Mouse (Mus musculus) midbrain, postnatal 0 days (tissue): ENCODE results near the gene Hpca. TPM values are rescaled to one million over a fixed set of nuclear protein-coding genes. Genes with fewer than 3 reads are reported as not detected.
A peak's percentile ranks its signal among the peaks of the same experiment; 100 is the strongest.

Experiments
- ATAC-seq: fragments of 200-750 bp; cut with Nextera tagmentation; 2 replicates; pipeline ENCODE4 v1.8.0; 2017; ENCODE audit warnings: moderate number of reproducible peaks, mild to moderate bottlenecking, moderate TSS enrichment, moderate library complexity; ENCODE audit not compliant: low FRiP score
- DNase-seq: peaks from one replicate; pipeline ENCODE4 v3.0.0-alpha.2; 2015; ENCODE audit warnings: low spot score
- H3K27ac ChIP-seq: fragments of 300-500 bp; sonication (generic); 2 replicates; pipeline ENCODE4 v1.5.1; 2014; ENCODE audit warnings: low read depth, mild to moderate bottlenecking, low read length, mixed read lengths
- H3K27me3 ChIP-seq: fragments of 300-500 bp; sonication (generic); 2 replicates; pipeline ENCODE4 v1.6.1; 2014; ENCODE audit warnings: low read length, control low read depth, mixed read lengths; ENCODE audit not compliant: insufficient read depth
- H3K36me3 ChIP-seq: fragments of 300-500 bp; sonication (generic); 2 replicates; pipeline ENCODE4 v1.6.1; 2014; ENCODE audit warnings: low read length, control low read depth, mixed read lengths; ENCODE audit not compliant: insufficient read depth
- H3K4me1 ChIP-seq: fragments of 300-500 bp; sonication (generic); 2 replicates; pipeline ENCODE4 v1.6.1; 2014; ENCODE audit warnings: mild to moderate bottlenecking, control low read depth, antibody characterized with exemption, low read length, mixed read lengths; ENCODE audit not compliant: insufficient read depth
- H3K4me2 ChIP-seq: fragments of 300-500 bp; sonication (generic); 2 replicates; pipeline ENCODE4 v1.6.1; 2014; ENCODE audit warnings: low read depth, mild to moderate bottlenecking, low read length, mixed read lengths; ENCODE audit not compliant: poor library complexity, severe bottlenecking
- H3K4me3 ChIP-seq: fragments of 300-500 bp; sonication (generic); 2 replicates; pipeline ENCODE4 v1.5.1; 2014; ENCODE audit warnings: low read depth, mild to moderate bottlenecking, low read length, moderate library complexity
- H3K9ac ChIP-seq: fragments of 300-500 bp; sonication (generic); replicated peaks from 2 replicates; pipeline ENCODE4 v1.6.1; 2014; ENCODE audit warnings: mild to moderate bottlenecking, low read length, moderate library complexity, mixed read lengths; ENCODE audit not compliant: poor library complexity, severe bottlenecking
- H3K9me3 ChIP-seq: fragments of 300-500 bp; sonication (generic); 2 replicates; pipeline ENCODE4 v1.6.1; 2016; ENCODE audit warnings: low read length, control low read depth
- CTCF ChIP-seq: IDR thresholded peaks from 2 replicates; pipeline ENCODE4 v1.5.1; 2016; ENCODE audit warnings: antibody characterized with exemption, mild to moderate bottlenecking
- WGBS: fragments of 180-500 bp; shearing (Covaris S2); extraction: QIAGEN DNeasy Blood & Tissue Kit; methylation state at CpG from one replicate; pipeline ENCODE4 v1.1.7; 2014; 5-methylcytosine and 5-hydroxymethylcytosine counted together
- polyA plus RNA-seq: library from polyadenylated mRNA; unstranded; fragments of >200 nt; fragmentation: Nextera tagmentation; extraction: Ambion mirVana; gene quantifications from 2 replicates; pipeline ENCODE4 v1.2.1, GENCODE M21; 2015
- total RNA-seq: library from RNA; depleted of rRNA; stranded (reverse); fragments of >200 nt; gene quantifications from 2 replicates; pipeline ENCODE4 v1.2.3, GENCODE M21; 2014

The Hpca gene
- total and polyA plus RNA-seq, 2 experiments from 2014 or later, result 217 to 292 TPM

- H3K4me1 ChIP-seq, result no peaks in the 10 kb centered on the region
- no peak overlapping the region for H3K4me3 ChIP-seq
- peak; percentile 84 for DNase-seq
- peak; percentile 91 for TF ChIP-seq CTCF
- no peaks in the 10 kb centered on the region for H3K9me3 ChIP-seq
- no peak for ATAC-seq
- no peaks in the 10 kb centered on the region for H3K27me3 ChIP-seq
- WGBS, result 12% methylated on average over 15 of the region's 15 CpGs
- no peak overlapping the region for H3K9ac ChIP-seq
- H3K36me3 ChIP-seq, result no peaks in the 10 kb centered on the region
- H3K27ac ChIP-seq, result no peak overlapping the region
- H3K4me2 ChIP-seq, result peak overlapping the region; percentile 35
These were observed 13.2 kb upstream of the Hpca start for GRCm38 (mm10) chr4:129134799-129135585.

DNA sequence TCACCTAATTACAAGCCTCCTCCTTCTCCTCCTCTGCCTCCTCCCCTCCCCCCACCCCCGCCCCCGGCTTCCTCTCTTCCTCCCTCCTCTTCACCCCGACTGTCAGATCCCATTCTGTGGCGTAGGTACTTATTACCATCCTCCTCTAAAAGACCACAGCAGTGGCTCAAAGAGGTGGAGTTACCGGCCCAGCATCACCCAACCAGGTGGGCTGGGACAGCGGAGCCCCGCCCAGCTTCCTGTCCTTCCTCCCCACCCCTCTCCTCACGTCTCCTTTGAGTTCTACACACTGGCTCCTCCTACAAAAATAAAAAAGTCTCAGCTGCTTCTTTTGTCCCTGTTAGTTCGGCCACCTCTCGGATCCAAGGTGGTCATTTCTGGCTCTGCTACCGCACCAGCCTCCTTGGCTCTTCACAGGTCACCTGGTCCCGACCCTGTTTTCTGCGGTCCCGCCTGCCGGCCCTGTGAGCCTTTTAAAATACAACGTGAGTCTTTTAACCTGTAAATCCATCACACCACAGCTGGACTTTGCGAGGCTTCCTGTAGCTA lies 9.0 kb upstream of the Hpca start:
- ATAC-seq, result no peak
- H3K27ac ChIP-seq, result 0 out of 2 replicates have a peak overlapping the region, but pooled peaks have one; percentile 32

GRCm38 (mm10) chr4:129130149-129130548 lies 8.3 kb upstream of the Hpca start:
- Histone ChIP-seq H3K4me3 (no peak overlapping the region), H3K27ac (0 out of 2 replicates have a peak overlapping the region, but pooled peaks have one; percentile 32), H3K36me3 (no peaks in the 10 kb centered on the region), H3K9me3 (no peaks in the 10 kb centered on the region), H3K9ac (0 out of 2 replicates have a peak overlapping the region, but pooled peaks have one; percentile 29), H3K4me2 (peak overlapping the region; percentile 34), H3K27me3 (no peaks in the 10 kb centered on the region), H3K4me1 (peaks cover 15% of the 10 kb centered on the region; the same call in 1 of the 2 replicates)
- ATAC-seq (peak; percentile 57), DNase-seq (peak; percentile 73)
- peak; percentile 90 for TF ChIP-seq CTCF
- WGBS, result 2% methylated on average over 8 of the region's 8 CpGs

More for the DNA sequence above, 9.0 kb upstream of the Hpca start:
- Histone ChIP-seq H3K4me1 (peaks cover 10% of the 10 kb centered on the region; the same call in 1 of the 2 replicates), H3K36me3 (no peaks in the 10 kb centered on the region), H3K27me3 (no peaks in the 10 kb centered on the region), H3K4me2 (peak overlapping the region; percentile 34), H3K4me3 (0 out of 2 replicates have a peak overlapping the region, but pooled peaks have one; percentile 6), H3K9me3 (no peaks in the 10 kb centered on the region), H3K9ac (0 out of 2 replicates have a peak overlapping the region, but pooled peaks have one; percentile 29)
- no peak for DNase-seq
- 11% methylated on average over 17 of the region's 17 CpGs for WGBS
- TF ChIP-seq CTCF, result no peak

GRCm38 (mm10) chr4:129129387-129129786 lies 7.6 kb upstream of the Hpca start:
- DNase-seq (no peak), ATAC-seq (no peak)
- H3K27ac ChIP-seq, result no peak overlapping the region
- H3K9me3 ChIP-seq, result no peaks in the 10 kb centered on the region
- no peaks in the 10 kb centered on the region for H3K36me3 ChIP-seq
- H3K27me3 ChIP-seq, result no peaks in the 10 kb centered on the region
- H3K4me2 ChIP-seq, result no peak overlapping the region
- H3K9ac ChIP-seq, result no peak overlapping the region
- H3K4me3 ChIP-seq, result no peak overlapping the region
- 55% methylated on average over 8 of the region's 9 CpGs for WGBS
- H3K4me1 ChIP-seq, result peaks cover 15% of the 10 kb centered on the region; the same call in 1 of the 2 replicates
- no peak for TF ChIP-seq CTCF

GRCm38 (mm10) chr4:129128582-129129338 lies 6.9 kb upstream of the Hpca start:
- Histone ChIP-seq H3K4me3 (no peak overlapping the region), H3K9ac (no peak overlapping the region), H3K4me1 (peaks cover 15% of the 10 kb centered on the region; the same call in 1 of the 2 replicates), H3K27me3 (no peaks in the 10 kb centered on the region), H3K4me2 (no peak overlapping the region), H3K27ac (no peak overlapping the region), H3K9me3 (no peaks in the 10 kb centered on the region), H3K36me3 (no peaks in the 10 kb centered on the region)
- TF ChIP-seq CTCF, result no peak
- DNase-seq (no peak), ATAC-seq (no peak)
- WGBS, result 50% methylated on average over 13 of the region's 13 CpGs
